Mouse (Mus musculus) stomach, embryonic 15.5 days (tissue): Measurements from ENCODE around the gene Rfx2. TPM values are rescaled to one million over a fixed set of nuclear protein-coding genes. Genes with fewer than 3 reads are reported as not detected.
A peak's percentile ranks its signal among the peaks of the same experiment; 100 is the strongest.

Experiments used
- ATAC-seq: fragments of 200-750 bp; cut with Nextera tagmentation; 2 replicates; pipeline ENCODE4 v1.8.0; 2017; ENCODE audit warnings: low read depth, moderate number of reproducible peaks, moderate TSS enrichment; ENCODE audit not compliant: insufficient read depth, low FRiP score
- H3K27ac ChIP-seq: fragments of 300-500 bp; sonication (generic); 2 replicates; pipeline ENCODE4 v1.5.1; 2015; ENCODE audit warnings: mild to moderate bottlenecking, inconsistent platforms
- H3K27me3 ChIP-seq: fragments of 300-500 bp; sonication (generic); replicated peaks from 2 replicates; pipeline ENCODE4 v1.6.1; 2015; ENCODE audit warnings: inconsistent platforms
- H3K36me3 ChIP-seq: fragments of 300-500 bp; sonication (generic); 2 replicates; pipeline ENCODE4 v1.6.1; 2015; ENCODE audit warnings: inconsistent platforms
- H3K4me1 ChIP-seq: fragments of 300-500 bp; sonication (generic); 2 replicates; pipeline ENCODE4 v1.6.1; 2015; ENCODE audit warnings: inconsistent platforms
- H3K4me2 ChIP-seq: fragments of 300-500 bp; sonication (generic); 2 replicates; pipeline ENCODE4 v1.6.1; 2015; ENCODE audit warnings: mild to moderate bottlenecking, inconsistent platforms
- H3K4me3 ChIP-seq: fragments of 300-500 bp; sonication (generic); replicated peaks from 2 replicates; pipeline ENCODE4 v1.5.1; 2015; ENCODE audit warnings: inconsistent platforms
- H3K9ac ChIP-seq: fragments of 300-500 bp; sonication (generic); 2 replicates; pipeline ENCODE4 v1.6.1; 2015; ENCODE audit warnings: inconsistent platforms
- H3K9me3 ChIP-seq: fragments of 300-500 bp; sonication (generic); 2 replicates; pipeline ENCODE4 v1.6.1; 2016; ENCODE audit warnings: inconsistent platforms
- WGBS: fragments of 180-500 bp; shearing (Covaris S2); methylation state at CpG from one replicate; pipeline ENCODE4 v1.1.7; 2015; 5-methylcytosine and 5-hydroxymethylcytosine counted together
- polyA plus RNA-seq: library from polyadenylated mRNA; unstranded; fragments of >200 nt; fragmentation: Nextera tagmentation; extraction: Ambion mirVana; gene quantifications from 2 replicates; pipeline ENCODE4 v1.2.1, GENCODE M21; 2015

Gene Rfx2
- polyA plus RNA-seq: 6.1 and 6.6 TPM in 2 replicates

GRCm38 (mm10) chr17:56830411-56831110 is at the start of gene Rfx2:
Gene Rfx2 (minus strand): TSS chr17:56831013.
- Histone ChIP-seq H3K4me3 (peak within 1 kb of the TSS; percentile 55), H3K4me1 (0 out of 2 replicates have a peak, but pooled peaks cover 12% of the 10 kb centered on the region), H3K9ac (peak within 1 kb of the TSS; percentile 34), H3K36me3 (no peaks in the 10 kb centered on the region), H3K27ac (no peak within 1 kb of the TSS), H3K9me3 (no peaks in the 10 kb centered on the region), H3K27me3 (no peaks in the 10 kb centered on the region), H3K4me2 (peak within 1 kb of the TSS; percentile 89)
- ATAC-seq: no peak
- 1% methylated on average over 31 of the region's 62 CpGs for WGBS

- Histone ChIP-seq H3K9me3 (no peaks in the 10 kb centered on the region), H3K4me1 (no peaks in the 10 kb centered on the region), H3K27ac (no peak overlapping the region), H3K4me3 (no peak overlapping the region), H3K36me3 (no peaks in the 10 kb centered on the region), H3K9ac (no peak overlapping the region), H3K4me2 (no peak overlapping the region), H3K27me3 (no peaks in the 10 kb centered on the region)
- no peak for ATAC-seq
- WGBS: 85% methylated on average over 19 of the region's 19 CpGs
These were observed 46.6 kb upstream of the Rfx2 start for GRCm38 (mm10) chr17:56877426-56877825.

DNA sequence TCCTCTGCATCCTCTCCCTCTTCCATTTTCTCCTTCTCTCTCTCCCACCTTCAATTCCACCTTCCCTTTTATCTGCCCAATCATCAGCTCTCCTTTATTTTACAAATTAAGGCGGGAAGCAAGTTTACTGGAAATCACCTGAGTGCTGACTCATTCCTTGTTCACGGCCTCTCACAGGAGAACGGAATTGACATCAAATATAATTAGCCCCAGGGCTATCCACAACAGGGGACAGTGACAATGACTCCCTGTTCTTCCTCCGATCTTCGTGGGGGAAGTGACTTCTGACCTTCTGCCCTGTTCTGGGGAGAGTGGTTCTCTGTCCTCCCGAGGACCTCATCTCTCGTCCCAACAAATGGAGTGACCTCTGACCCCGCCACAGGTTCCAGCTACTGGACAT is 46.2 kb upstream of the Rfx2 start:
- Histone ChIP-seq H3K27me3 (no peaks in the 10 kb centered on the region), H3K4me1 (no peaks in the 10 kb centered on the region), H3K9me3 (no peaks in the 10 kb centered on the region), H3K27ac (no peak overlapping the region), H3K36me3 (no peaks in the 10 kb centered on the region), H3K4me2 (no peak overlapping the region), H3K9ac (no peak overlapping the region), H3K4me3 (no peak overlapping the region)
- ATAC-seq: no peak
- 58% methylated on average over 8 of the region's 8 CpGs for WGBS

- Histone ChIP-seq H3K4me2 (no peak overlapping the region), H3K9ac (no peak overlapping the region), H3K36me3 (no peaks in the 10 kb centered on the region), H3K9me3 (no peaks in the 10 kb centered on the region), H3K27me3 (no peaks in the 10 kb centered on the region), H3K27ac (no peak overlapping the region), H3K4me1 (no peaks in the 10 kb centered on the region), H3K4me3 (no peak overlapping the region)
- ATAC-seq: no peak
- 78% methylated on average over 3 of the region's 3 CpGs for WGBS
These were observed 45.7 kb upstream of the Rfx2 start for GRCm38 (mm10) chr17:56876465-56876864.

DNA sequence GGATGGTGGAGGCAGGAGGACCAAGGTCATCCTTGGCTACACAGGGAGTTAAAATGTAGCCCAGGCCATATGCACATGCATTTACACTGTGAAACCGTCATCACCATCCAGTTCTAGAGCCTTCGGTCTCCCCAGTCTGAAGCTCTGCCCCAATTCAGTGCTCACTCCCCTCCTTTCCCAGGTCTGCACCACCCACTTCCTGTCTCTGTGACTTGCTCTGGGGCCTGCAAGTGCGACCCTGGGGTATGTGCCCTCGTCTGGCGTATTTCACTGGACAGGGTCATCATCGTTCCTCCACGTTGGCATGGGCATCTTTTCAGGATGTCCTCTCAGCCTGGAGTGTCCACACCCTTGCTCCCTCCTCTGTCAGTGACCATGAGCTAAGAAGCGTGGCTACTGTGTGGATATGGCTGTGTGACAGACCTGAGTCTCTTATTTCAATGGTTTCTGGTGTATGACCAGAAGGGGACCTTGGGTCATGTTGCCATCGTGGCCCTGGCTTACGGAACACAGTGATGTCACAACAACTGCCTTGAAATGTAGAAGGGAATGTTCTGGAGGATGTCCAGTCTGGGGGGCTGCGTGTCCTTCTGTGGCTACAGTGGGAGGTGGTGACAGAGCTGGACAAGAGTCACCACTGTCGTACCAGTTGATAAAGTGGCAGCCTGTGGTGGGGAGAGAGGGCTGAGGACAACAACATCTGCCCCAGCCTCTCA is 44.3 kb upstream of the Rfx2 start, which contains the start of gene 1700061G19Rik:
Gene 1700061G19Rik (plus strand): TSS at position 542 of the 716 bp plus-strand sequence.
- ATAC-seq: no peak
- Histone ChIP-seq H3K4me3 (no peak within 1 kb of the TSS), H3K4me2 (no peak within 1 kb of the TSS), H3K9ac (no peak within 1 kb of the TSS), H3K27ac (no peak within 1 kb of the TSS), H3K27me3 (no peaks in the 10 kb centered on the region), H3K9me3 (no peaks in the 10 kb centered on the region), H3K4me1 (no peaks in the 10 kb centered on the region), H3K36me3 (no peaks in the 10 kb centered on the region)
- WGBS: 75% methylated on average over 12 of the region's 12 CpGs

DNA sequence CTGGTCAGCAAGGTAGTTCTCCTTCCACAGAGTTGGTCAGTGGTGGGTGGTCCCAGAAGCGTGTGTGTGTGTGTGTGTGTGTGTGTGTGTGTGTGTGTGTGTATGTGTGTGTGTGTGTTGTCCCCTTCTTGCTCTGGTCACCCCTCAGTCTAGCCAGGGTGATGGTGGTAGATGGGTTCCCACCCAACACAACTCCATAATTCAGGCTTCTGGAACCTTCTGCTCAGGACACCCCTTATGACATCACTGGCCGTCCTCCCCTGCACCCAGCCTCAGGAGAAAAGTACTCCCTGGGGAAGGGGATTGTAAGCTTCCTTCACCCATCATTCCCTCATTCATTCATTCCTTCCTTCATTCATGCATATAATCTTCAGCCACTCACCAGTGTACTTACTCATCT is 43.4 kb upstream of the Rfx2 start, which contains the start of gene Acsbg2:
Gene Acsbg2 (minus strand): TSS at position 211 of the 400 bp plus-strand sequence.
- Histone ChIP-seq H3K4me2 (no peak within 1 kb of the TSS), H3K9ac (no peak within 1 kb of the TSS), H3K27ac (no peak within 1 kb of the TSS), H3K9me3 (no peaks in the 10 kb centered on the region), H3K36me3 (no peaks in the 10 kb centered on the region), H3K27me3 (no peaks in the 10 kb centered on the region), H3K4me1 (no peaks in the 10 kb centered on the region), H3K4me3 (no peak within 1 kb of the TSS)
- 85% methylated on average over 2 of the region's 2 CpGs for WGBS
- ATAC-seq: no peak

DNA sequence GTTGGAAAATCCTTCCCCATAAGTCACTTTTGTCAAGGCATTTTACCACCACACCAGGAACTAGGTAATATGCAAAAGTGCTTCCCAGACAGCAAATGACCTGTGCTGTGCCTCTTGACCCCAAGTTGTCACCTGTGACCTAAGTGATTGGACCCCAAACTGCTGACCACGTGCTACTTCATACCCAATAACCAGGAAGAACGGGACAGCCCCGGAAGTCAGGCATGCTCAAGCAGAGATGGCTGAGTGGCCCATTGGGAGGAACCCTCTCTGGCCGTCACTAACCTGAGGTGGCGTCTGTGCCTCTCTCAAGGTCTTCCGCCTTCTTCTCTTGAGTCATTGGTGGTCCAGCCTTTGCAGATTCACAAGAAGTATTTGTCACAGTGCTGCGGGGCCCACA is 41.7 kb upstream of the Rfx2 start:
- H3K27ac ChIP-seq: no peak overlapping the region
- H3K4me1 ChIP-seq: no peaks in the 10 kb centered on the region
- no peak for ATAC-seq
- H3K9me3 ChIP-seq: no peaks in the 10 kb centered on the region
- H3K4me3 ChIP-seq: no peak overlapping the region
- no peaks in the 10 kb centered on the region for H3K27me3 ChIP-seq
- H3K9ac ChIP-seq: no peak overlapping the region
- no peaks in the 10 kb centered on the region for H3K36me3 ChIP-seq
- 70% methylated on average over 7 of the region's 7 CpGs for WGBS
- H3K4me2 ChIP-seq: no peak overlapping the region

- H3K4me1 ChIP-seq: no peaks in the 10 kb centered on the region
- no peaks in the 10 kb centered on the region for H3K36me3 ChIP-seq
- no peak for ATAC-seq
- no peak overlapping the region for H3K27ac ChIP-seq
- H3K4me2 ChIP-seq: no peak overlapping the region
- no peaks in the 10 kb centered on the region for H3K9me3 ChIP-seq
- H3K4me3 ChIP-seq: no peak overlapping the region
- 63% methylated on average over 8 of the region's 8 CpGs for WGBS
- no peaks in the 10 kb centered on the region for H3K27me3 ChIP-seq
- H3K9ac ChIP-seq: no peak overlapping the region
These were observed 41.0 kb upstream of the Rfx2 start for GRCm38 (mm10) chr17:56871767-56872166.

DNA sequence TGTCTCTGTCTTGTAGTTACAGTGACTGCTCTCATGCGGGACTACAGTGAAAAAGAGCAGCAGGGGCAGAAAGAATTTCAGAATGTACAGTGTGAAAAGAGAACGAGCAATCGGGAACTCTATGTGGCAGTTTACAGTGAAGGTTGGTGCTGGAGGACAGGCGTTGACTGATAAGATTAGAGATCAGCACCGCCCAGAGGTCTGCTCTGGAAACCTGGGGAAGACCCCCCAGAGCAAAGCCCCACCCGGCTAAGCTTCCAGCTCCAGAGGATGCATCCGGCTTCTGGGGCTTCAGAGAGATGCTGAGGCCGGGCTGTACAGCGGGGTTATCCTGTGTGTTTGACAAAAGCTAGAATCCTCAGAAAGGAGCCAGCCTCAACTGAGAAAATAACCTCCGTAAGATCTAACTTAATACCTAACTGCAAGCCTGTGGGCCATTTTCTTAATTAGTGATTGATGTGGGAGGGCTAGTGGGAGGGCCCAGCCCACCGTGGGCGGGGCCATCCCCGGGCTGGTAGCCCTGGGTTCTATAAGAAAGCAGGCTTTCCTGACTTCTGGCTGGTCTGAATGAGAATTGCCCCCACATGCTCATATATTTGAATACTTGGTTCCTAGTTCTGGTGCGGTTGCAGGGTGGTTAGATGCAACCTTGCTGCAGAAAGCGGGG is 39.6 kb upstream of the Rfx2 start:
- no peaks in the 10 kb centered on the region for H3K9me3 ChIP-seq
- no peak overlapping the region for H3K4me2 ChIP-seq
- H3K4me3 ChIP-seq: no peak overlapping the region
- no peak for ATAC-seq
- H3K27ac ChIP-seq: no peak overlapping the region
- 66% methylated on average over 15 of the region's 15 CpGs for WGBS
- H3K9ac ChIP-seq: no peak overlapping the region
- H3K27me3 ChIP-seq: no peaks in the 10 kb centered on the region
- H3K4me1 ChIP-seq: no peaks in the 10 kb centered on the region
- no peaks in the 10 kb centered on the region for H3K36me3 ChIP-seq

GRCm38 (mm10) chr17:56869481-56869977 is 38.7 kb upstream of the Rfx2 start:
- no peaks in the 10 kb centered on the region for H3K4me1 ChIP-seq
- ATAC-seq: no peak
- H3K4me3 ChIP-seq: no peak overlapping the region
- 81% methylated on average over 9 of the region's 9 CpGs for WGBS
- H3K27me3 ChIP-seq: no peaks in the 10 kb centered on the region
- no peaks in the 10 kb centered on the region for H3K9me3 ChIP-seq
- H3K9ac ChIP-seq: no peak overlapping the region
- no peaks in the 10 kb centered on the region for H3K36me3 ChIP-seq
- H3K27ac ChIP-seq: no peak overlapping the region
- no peak overlapping the region for H3K4me2 ChIP-seq

DNA sequence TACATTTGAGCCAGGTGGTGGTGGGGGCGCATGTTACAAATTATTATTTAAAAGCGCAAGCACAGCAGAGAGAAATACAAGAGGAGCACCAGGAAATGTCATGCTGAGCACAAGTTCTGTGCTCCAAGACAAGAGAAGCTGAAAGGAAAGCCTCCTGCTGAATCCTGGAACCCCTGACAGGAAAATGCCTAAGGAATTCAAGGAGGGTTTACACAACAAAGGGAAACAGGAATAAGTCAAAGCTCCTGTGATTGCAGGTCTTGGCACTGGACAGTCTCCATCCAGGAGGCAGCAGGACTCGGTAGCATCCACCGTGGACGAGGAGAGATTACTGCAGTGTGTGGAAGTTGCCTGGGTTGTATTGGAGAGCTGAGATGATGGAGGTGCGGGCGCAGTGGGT is 35.3 kb upstream of the Rfx2 start:
- no peaks in the 10 kb centered on the region for H3K9me3 ChIP-seq
- H3K4me2 ChIP-seq: no peak overlapping the region
- no peak for ATAC-seq
- H3K27ac ChIP-seq: no peak overlapping the region
- H3K4me1 ChIP-seq: no peaks in the 10 kb centered on the region
- no peak overlapping the region for H3K9ac ChIP-seq
- no peak overlapping the region for H3K4me3 ChIP-seq
- H3K27me3 ChIP-seq: no peaks in the 10 kb centered on the region
- no peaks in the 10 kb centered on the region for H3K36me3 ChIP-seq
- 73% methylated on average over 7 of the region's 7 CpGs for WGBS

DNA sequence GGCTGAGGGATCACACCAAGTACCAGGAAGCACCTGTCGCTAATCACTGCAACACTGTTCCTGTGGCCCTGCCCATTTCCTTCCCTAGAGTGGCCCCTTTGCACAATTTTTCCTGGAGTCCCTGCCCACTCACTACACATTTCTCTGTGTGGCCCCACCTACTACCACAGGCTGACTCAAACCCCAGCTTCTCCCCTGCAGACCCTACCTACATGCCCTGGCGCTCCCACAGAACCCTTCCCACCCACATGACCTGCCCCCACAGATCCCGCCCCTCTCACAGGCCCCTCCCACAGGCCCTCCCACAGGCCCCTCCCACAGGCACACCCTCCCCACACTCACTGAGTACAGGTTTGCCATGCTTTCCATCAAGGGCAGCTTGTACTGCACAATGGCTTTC is 30.4 kb upstream of the Rfx2 start:
- Histone ChIP-seq H3K9ac (no peak overlapping the region), H3K36me3 (no peaks in the 10 kb centered on the region), H3K4me2 (no peak overlapping the region), H3K4me1 (no peaks in the 10 kb centered on the region), H3K27ac (no peak overlapping the region), H3K4me3 (no peak overlapping the region), H3K27me3 (no peaks in the 10 kb centered on the region), H3K9me3 (no peaks in the 10 kb centered on the region)
- WGBS: 47% methylated on average over 3 of the region's 3 CpGs
- ATAC-seq: peak; percentile 39; the same call in 1 of the 2 replicates
